Mouse (Mus musculus) embryonic fibroblast, embryonic 13.5 days (primary cell): ENCODE measurements at regions not wholly inside any gene's neighbourhood (a gene's known extent, or its start where the extent isn't known, plus 50 kb on each side); places are given as distances from the start of the nearest gene placed in this dataset.

ENCODE experiments used
- H3K27ac ChIP-seq: 2 replicates; pipeline ENCODE4 v1.5.1; 2012; ENCODE audit warnings: low read length, control low read depth, inconsistent platforms; ENCODE audit not compliant: insufficient read depth
- H3K4me1 ChIP-seq: 2 replicates; pipeline ENCODE4 v1.6.1; 2011; ENCODE audit warnings: low read length; ENCODE audit not compliant: control insufficient read depth, insufficient read depth
- H3K4me3 ChIP-seq: 2 replicates; pipeline ENCODE4 v1.5.1; 2011; ENCODE audit warnings: mild to moderate bottlenecking, control low read depth, low read length; ENCODE audit not compliant: insufficient read depth
- CTCF ChIP-seq: IDR thresholded peaks from 2 replicates; pipeline ENCODE4 v1.5.1; 2011; ENCODE audit warnings: mild to moderate bottlenecking, control low read depth, low read length, moderate library complexity, borderline replicate concordance; ENCODE audit not compliant: insufficient read depth
- POLR2A ChIP-seq: IDR thresholded peaks from 2 replicates; pipeline ENCODE4 v1.6.1; 2011; ENCODE audit warnings: low read depth, mild to moderate bottlenecking, control low read depth, low read length, moderate library complexity

DNA sequence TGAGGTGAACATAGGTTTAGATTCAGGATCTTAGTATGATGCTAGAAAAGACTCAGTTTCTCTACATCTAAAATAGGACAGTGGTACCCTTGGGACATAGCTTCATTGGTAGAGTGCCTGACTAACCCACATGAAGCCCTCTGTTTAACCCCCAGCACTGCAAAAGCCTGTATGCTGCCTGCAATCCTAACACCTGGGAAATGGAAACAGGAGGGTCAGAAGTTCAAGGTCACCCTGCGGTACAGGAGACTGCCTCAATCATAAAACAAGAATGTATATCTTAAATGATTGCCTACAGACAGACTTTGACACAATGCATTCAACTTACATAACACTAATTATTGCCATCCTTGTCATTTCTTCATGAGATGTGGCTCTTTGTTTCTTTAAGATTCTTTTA is 440.8 kb downstream of the 1810013L24Rik start:
- Histone ChIP-seq H3K4me3 (no peak overlapping the region), H3K4me1 (no peaks in the 10 kb centered on the region), H3K27ac (no peak overlapping the region)
- no peak for TF ChIP-seq CTCF
- no peak for TF ChIP-seq POLR2A

DNA sequence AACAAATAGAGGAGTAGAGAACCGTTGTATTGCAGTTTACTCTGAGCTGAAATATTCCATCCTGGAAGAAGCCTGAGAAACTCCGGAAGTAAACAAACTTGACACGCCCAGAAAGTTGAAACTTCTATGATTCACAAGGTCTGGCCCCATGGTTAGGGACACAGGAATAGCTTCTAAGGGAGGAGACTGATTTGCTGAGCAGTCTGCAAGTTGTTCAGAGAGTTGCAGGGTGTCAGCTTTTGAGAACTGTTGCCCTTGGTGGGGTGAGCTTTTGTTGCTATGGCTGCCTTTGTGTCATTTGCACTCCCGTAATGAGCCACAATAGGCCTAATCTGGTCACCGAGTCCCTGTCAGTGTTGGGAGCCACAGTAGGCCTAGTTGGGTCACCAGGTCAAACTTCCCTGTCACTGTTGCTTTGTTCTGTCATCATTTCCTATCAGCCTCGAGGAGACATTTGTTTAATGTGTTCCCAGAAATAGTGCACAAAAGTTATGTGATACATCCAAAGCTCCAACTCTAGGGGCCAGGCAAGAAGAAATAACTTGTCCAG is 443.9 kb downstream of the 1810013L24Rik start:
- no peak for TF ChIP-seq POLR2A
- TF ChIP-seq CTCF: no peak
- Histone ChIP-seq H3K4me1 (no peaks in the 10 kb centered on the region), H3K4me3 (no peak overlapping the region), H3K27ac (no peak overlapping the region)

DNA sequence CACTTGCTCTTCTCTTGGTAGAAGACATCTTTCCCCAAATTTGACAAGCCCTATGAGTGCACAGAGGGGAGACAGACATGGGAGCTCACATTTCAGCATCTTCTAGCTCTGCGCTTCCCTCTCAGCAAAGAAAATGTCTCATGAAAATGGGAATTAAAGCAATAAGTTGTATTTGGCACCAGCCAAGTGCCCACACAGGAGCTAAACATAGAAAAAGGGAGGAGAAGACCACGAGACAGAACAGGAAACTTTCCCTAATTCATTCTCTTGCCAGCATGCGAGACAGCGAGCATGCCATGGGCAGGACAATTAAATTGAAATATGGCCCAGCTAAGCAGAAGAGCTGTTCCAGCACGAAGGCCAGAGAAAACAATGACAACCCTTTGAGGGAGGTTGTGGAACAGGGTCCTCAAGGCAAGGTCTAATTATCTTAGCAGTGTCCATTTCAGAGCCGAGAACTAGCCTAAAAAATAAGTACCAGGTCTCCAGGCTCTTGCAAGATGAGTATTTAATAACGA is 444.7 kb downstream of the 1810013L24Rik start:
- H3K4me1 ChIP-seq: no peaks in the 10 kb centered on the region
- no peak for TF ChIP-seq CTCF
- no peak for TF ChIP-seq POLR2A
- H3K4me3 ChIP-seq: no peak overlapping the region
- H3K27ac ChIP-seq: no peak overlapping the region

DNA sequence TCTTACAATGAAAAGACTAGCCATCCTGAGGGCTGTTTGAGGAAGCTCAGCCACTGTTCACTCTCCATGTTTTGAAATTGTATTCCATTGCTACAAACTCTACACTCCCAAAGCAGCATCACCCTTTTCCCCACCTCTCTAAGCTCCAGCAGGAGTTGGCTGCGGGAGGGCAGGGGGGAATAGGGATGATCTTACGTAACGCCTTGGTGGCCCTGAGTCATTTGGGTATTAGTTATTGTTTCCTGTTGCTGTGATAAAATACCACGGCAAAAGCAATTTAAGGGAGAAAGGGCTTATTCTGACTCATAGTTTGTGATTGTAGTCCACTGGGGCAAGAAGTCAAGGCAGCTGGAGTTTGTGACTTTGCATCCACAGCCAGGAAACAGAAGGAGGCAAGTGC is 445.5 kb downstream of the 1810013L24Rik start:
- TF ChIP-seq CTCF: no peak
- TF ChIP-seq POLR2A: no peak
- Histone ChIP-seq H3K4me3 (no peak overlapping the region), H3K27ac (no peak overlapping the region), H3K4me1 (no peaks in the 10 kb centered on the region)

DNA sequence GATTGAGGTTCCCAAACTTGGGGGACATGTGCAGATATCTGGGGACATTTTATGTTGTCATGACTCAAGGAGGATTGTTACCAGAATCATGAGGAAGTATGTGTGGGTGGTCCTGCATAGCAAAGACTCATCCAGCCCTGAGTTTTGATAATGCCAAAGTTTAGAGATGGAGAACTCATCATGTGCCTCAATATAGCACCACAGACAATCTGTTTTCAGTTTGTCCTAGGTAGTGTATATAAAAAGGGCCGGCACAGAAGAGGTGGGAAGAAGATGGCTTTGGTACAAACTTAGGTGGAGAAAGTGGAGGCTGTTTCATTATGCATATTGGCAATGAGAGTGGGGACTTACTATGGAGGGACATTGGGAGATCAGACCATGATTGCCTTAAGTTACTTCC is 447.2 kb downstream of the 1810013L24Rik start:
- Histone ChIP-seq H3K4me1 (no peaks in the 10 kb centered on the region), H3K4me3 (no peak overlapping the region), H3K27ac (no peak overlapping the region)
- no peak for TF ChIP-seq CTCF
- TF ChIP-seq POLR2A: no peak

DNA sequence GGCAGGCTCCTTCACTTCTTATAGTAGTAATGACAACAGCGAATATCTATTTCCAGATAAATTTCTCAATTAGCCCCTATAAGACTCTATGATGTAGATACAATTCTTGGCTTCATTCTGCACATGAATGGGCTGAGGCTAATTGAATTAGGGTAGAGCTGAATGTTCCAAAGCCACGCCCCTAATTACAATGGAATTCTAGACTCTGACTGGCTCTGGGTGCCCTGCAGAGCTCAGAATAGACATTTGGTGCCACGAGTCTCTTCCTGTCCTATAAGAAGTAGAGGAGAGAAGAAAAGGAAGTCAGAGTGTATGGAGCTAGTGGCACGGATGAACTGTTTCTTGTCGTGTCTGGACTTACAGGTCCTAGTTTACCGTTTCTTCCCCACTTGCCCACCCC is 449.8 kb downstream of the 1810013L24Rik start:
- H3K4me3 ChIP-seq: no peak overlapping the region
- H3K27ac ChIP-seq: no peak overlapping the region
- H3K4me1 ChIP-seq: no peaks in the 10 kb centered on the region
- no peak for TF ChIP-seq CTCF
- TF ChIP-seq POLR2A: no peak

DNA sequence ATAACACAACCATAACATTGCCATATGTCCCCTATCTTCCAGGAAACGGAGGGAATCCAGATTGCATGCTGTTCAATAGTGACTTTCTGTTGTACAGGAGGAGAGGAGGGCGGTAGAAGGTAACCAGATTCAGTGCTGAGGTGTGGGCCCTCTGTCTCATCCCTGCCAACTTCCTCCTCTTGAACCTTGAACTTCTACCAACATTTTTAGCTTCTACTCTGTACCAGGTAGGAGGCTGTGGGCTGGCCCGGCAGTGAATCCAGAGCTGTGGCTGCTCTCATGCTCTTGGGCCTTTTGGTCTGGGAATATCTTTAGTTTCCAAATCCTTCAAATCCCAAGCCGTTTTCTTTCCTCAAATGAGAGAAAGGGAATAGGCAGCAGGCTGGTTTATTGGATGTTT is 450.5 kb downstream of the 1810013L24Rik start:
- Histone ChIP-seq H3K27ac (no peak overlapping the region), H3K4me1 (no peaks in the 10 kb centered on the region), H3K4me3 (no peak overlapping the region)
- TF ChIP-seq POLR2A (no peak), CTCF (no peak)

DNA sequence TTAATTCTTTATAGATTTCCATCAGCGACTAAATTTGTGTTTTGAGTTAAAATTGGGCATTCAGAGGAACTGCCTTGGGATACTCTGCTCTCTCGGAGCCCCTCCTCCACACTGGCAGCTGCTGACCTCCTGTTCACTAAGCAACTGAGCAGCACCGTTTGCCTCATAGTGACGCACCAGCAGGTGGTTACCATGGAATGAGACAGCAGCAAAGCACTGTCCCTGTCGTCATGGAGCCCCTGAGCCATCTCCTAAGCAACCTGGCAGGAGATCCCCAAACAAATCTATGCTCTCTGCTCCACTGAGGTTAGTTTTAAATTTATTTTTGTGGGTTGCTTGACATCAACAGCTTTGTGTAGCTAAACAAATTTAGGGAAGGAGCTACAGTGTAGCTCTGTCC is 451.0 kb downstream of the 1810013L24Rik start:
- H3K27ac ChIP-seq: no peak overlapping the region
- no peak overlapping the region for H3K4me3 ChIP-seq
- no peaks in the 10 kb centered on the region for H3K4me1 ChIP-seq
- TF ChIP-seq POLR2A: no peak
- no peak for TF ChIP-seq CTCF

DNA sequence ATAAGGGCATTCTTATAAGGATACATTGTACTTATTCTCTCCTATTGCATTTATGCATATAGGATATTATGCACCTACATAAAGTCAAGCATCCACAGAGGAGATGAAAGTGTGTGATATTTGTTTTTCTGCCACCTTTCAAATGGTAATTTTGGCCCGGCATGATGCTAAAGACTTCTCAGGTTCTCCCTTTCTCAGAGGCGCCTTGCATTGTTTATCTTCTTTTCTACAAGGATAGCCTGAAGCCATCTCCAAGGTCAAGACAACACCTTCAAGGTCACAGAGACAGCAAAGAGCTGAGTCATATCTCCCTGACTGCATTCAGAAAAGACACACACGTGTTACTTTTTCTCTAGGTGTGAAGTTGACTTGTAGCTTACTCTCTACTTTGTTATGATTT is 454.5 kb downstream of the 1810013L24Rik start:
- H3K4me3 ChIP-seq: no peak overlapping the region
- H3K4me1 ChIP-seq: no peaks in the 10 kb centered on the region
- H3K27ac ChIP-seq: no peak overlapping the region
- TF ChIP-seq CTCF (no peak), POLR2A (no peak)

DNA sequence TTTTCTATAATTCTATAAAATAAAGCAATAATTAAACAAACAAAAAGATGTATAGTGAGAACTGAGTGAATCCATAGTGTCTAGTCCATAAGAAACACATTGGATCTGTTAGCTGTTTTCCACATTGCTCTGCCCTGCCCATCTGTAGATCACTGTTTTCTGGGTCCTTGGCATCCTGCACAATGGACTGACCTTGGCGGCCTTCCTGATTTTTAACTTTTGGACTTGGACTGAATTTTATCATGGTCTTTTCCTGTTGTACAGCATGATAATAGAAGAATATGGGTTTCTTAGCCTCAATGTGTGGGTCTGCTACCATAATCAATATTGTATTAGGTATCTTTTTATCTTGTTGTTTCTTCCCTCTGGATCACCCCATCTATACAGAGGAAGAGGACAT is 456.0 kb downstream of the 1810013L24Rik start:
- no peak for TF ChIP-seq CTCF
- no peak for TF ChIP-seq POLR2A
- H3K4me3 ChIP-seq: no peak overlapping the region
- H3K4me1 ChIP-seq: no peaks in the 10 kb centered on the region
- H3K27ac ChIP-seq: no peak overlapping the region

DNA sequence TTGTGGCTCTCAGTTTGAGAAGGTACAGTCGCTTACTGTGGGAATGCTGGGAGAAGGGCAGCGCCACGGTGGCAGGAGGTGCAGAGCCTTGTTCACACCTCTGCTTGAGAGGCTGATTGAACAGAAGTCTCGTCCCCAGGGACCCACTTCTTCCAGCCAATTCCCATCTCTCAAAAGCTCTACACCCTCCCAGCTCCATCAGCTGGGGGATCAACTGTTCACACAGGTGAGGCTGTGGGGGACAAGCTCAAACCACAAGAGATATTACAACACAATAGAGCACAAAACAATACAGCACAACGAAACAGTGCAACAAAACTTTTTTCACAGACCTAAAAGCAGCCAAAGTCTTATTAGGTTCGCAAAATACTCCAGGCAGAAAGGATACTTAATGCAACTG is 457.7 kb downstream of the 1810013L24Rik start:
- Histone ChIP-seq H3K4me3 (no peak overlapping the region), H3K27ac (no peak overlapping the region), H3K4me1 (no peaks in the 10 kb centered on the region)
- TF ChIP-seq CTCF (no peak), POLR2A (no peak)
